Mouse (Mus musculus) heart, postnatal 0 days (tissue): ENCODE results near the gene Ntng2.

Experiments
- CTCF ChIP-seq: IDR thresholded peaks from 2 replicates; pipeline ENCODE4 v1.5.1; 2016; ENCODE audit warnings: antibody characterized with exemption, control low read depth, low read depth
- EP300 ChIP-seq: IDR thresholded peaks from 2 replicates; pipeline ENCODE4 v1.6.1; 2016; ENCODE audit warnings: antibody characterized with exemption, low read depth

GRCm38 (mm10) chr2:29186209-29186608, 66.6 kb downstream of the Ntng2 start:
- TF ChIP-seq CTCF (no peak), EP300 (no peak)
